Mouse (Mus musculus) intestine, embryonic 16.5 days (tissue): ENCODE data around the gene Ctsh. TPM values are rescaled to one million over a fixed set of nuclear protein-coding genes. Genes with fewer than 3 reads are reported as not detected.

Experiments
- ATAC-seq: fragments of 200-750 bp; cut with Nextera tagmentation; 2 replicates; pipeline ENCODE4 v1.8.0; 2017; ENCODE audit warnings: moderate TSS enrichment, moderate library complexity
- H3K27ac ChIP-seq: fragments of 300-500 bp; sonication (generic); 2 replicates; pipeline ENCODE4 v1.5.1; 2014; ENCODE audit warnings: mild to moderate bottlenecking, low read length
- H3K27me3 ChIP-seq: fragments of 300-500 bp; sonication (generic); replicated peaks from 2 replicates; pipeline ENCODE4 v1.6.1; 2014; ENCODE audit warnings: low read length, control low read depth, mixed read lengths; ENCODE audit not compliant: control insufficient read depth, insufficient read depth
- H3K36me3 ChIP-seq: fragments of 300-500 bp; sonication (generic); 2 replicates; pipeline ENCODE4 v1.6.1; 2014; ENCODE audit warnings: low read length, control low read depth; ENCODE audit not compliant: control insufficient read depth, insufficient read depth
- H3K4me1 ChIP-seq: fragments of 300-500 bp; sonication (generic); 2 replicates; pipeline ENCODE4 v1.6.1; 2014; ENCODE audit warnings: low read length, control low read depth, mixed read lengths; ENCODE audit not compliant: control insufficient read depth, insufficient read depth
- H3K4me2 ChIP-seq: fragments of 300-500 bp; sonication (generic); 2 replicates; pipeline ENCODE4 v1.6.1; 2014; ENCODE audit warnings: low read depth, low read length, control low read depth
- H3K4me3 ChIP-seq: fragments of 300-500 bp; sonication (generic); 2 replicates; pipeline ENCODE4 v1.5.1; 2014; ENCODE audit warnings: mild to moderate bottlenecking, low read length
- H3K9ac ChIP-seq: fragments of 300-500 bp; sonication (generic); 2 replicates; pipeline ENCODE4 v1.6.1; 2014; ENCODE audit warnings: low read depth, low read length
- H3K9me3 ChIP-seq: fragments of 300-500 bp; sonication (generic); 2 replicates; pipeline ENCODE4 v1.6.1; 2016; ENCODE audit warnings: low read length, control low read depth; ENCODE audit not compliant: control insufficient read depth
- WGBS: fragments of 180-500 bp; shearing (Covaris S2); extraction: QIAGEN DNeasy Blood & Tissue Kit; methylation state at CpG from one replicate; pipeline ENCODE4 v1.1.7; 2014; 5-methylcytosine and 5-hydroxymethylcytosine counted together
- polyA plus RNA-seq: library from polyadenylated mRNA; unstranded; fragments of >200 nt; fragmentation: Nextera tagmentation; extraction: Ambion mirVana; gene quantifications from 2 replicates; pipeline ENCODE4 v1.2.1, GENCODE M21; 2015

Gene Ctsh
- polyA plus RNA-seq, 1 experiment from 2014 or later = 56.9 TPM

GRCm38 (mm10) chr9:90113651-90114566, 60.0 kb downstream of the Ctsh start:
- H3K9me3 ChIP-seq = no peaks in the 10 kb centered on the region
- H3K27ac ChIP-seq = peak overlapping the region; percentile 99
- ATAC-seq = peak; percentile 77
- H3K4me2 ChIP-seq = peak overlapping the region; percentile 85
- WGBS = under 1% methylated on average over 82 of the region's 82 CpGs
- no peaks in the 10 kb centered on the region for H3K27me3 ChIP-seq
- H3K9ac ChIP-seq = peak overlapping the region; percentile 98
- peaks cover 9% of the 10 kb centered on the region for H3K4me1 ChIP-seq
- H3K36me3 ChIP-seq = no peaks in the 10 kb centered on the region
- H3K4me3 ChIP-seq = peak overlapping the region; percentile 95

- Histone ChIP-seq H3K27ac (peak within 1 kb of the TSS; percentile 99), H3K27me3 (no peaks in the 10 kb centered on the region), H3K36me3 (no peaks in the 10 kb centered on the region), H3K9ac (peak within 1 kb of the TSS; percentile 98), H3K4me3 (peak within 1 kb of the TSS; percentile 95), H3K4me2 (peak within 1 kb of the TSS; percentile 88), H3K4me1 (peaks cover 9% of the 10 kb centered on the region), H3K9me3 (no peaks in the 10 kb centered on the region)
- peak; percentile 97 for ATAC-seq
- WGBS = under 1% methylated on average over 39 of the region's 40 CpGs
Observed at GRCm38 (mm10) chr9:90114567-90115307, 60.8 kb downstream of the Ctsh start, which contains the start of gene Morf4l1. Gene Morf4l1, minus strand, starts transcription at chr9:90114774.

- no peaks in the 10 kb centered on the region for H3K9me3 ChIP-seq
- H3K4me3 ChIP-seq = peak overlapping the region; percentile 95
- H3K4me1 ChIP-seq = peaks cover 9% of the 10 kb centered on the region
- no peak for ATAC-seq
- no peak overlapping the region for H3K27ac ChIP-seq
- H3K27me3 ChIP-seq = no peaks in the 10 kb centered on the region
- H3K36me3 ChIP-seq = no peaks in the 10 kb centered on the region
- H3K9ac ChIP-seq = peak overlapping the region; percentile 72
- H3K4me2 ChIP-seq = peak overlapping the region; percentile 88
Observed at GRCm38 (mm10) chr9:90115308-90115700, 61.4 kb downstream of the Ctsh start.

- H3K4me3 ChIP-seq = no peak overlapping the region
- peaks cover 5% of the 10 kb centered on the region; the same call in 1 of the 2 replicates for H3K4me1 ChIP-seq
- no peaks in the 10 kb centered on the region for H3K27me3 ChIP-seq
- no peaks in the 10 kb centered on the region for H3K9me3 ChIP-seq
- no peaks in the 10 kb centered on the region for H3K36me3 ChIP-seq
- H3K4me2 ChIP-seq = no peak overlapping the region
- ATAC-seq = no peak
- no peak overlapping the region for H3K27ac ChIP-seq
- H3K9ac ChIP-seq = no peak overlapping the region
Observed at GRCm38 (mm10) chr9:90117234-90117633, 63.3 kb downstream of the Ctsh start.

- no peak overlapping the region for H3K9ac ChIP-seq
- H3K27me3 ChIP-seq = no peaks in the 10 kb centered on the region
- no peaks in the 10 kb centered on the region for H3K36me3 ChIP-seq
- 81% methylated on average over 4 of the region's 4 CpGs for WGBS
- peaks cover 5% of the 10 kb centered on the region; the same call in 1 of the 2 replicates for H3K4me1 ChIP-seq
- ATAC-seq = no peak
- H3K4me3 ChIP-seq = no peak overlapping the region
- no peaks in the 10 kb centered on the region for H3K9me3 ChIP-seq
- H3K27ac ChIP-seq = no peak overlapping the region
- no peak overlapping the region for H3K4me2 ChIP-seq
Observed at GRCm38 (mm10) chr9:90122246-90122740, 68.3 kb downstream of the Ctsh start.

- WGBS = 32% methylated on average over 11 of the region's 11 CpGs
- H3K27ac ChIP-seq = no peak overlapping the region
- peak; percentile 55 for ATAC-seq
- no peak overlapping the region for H3K4me3 ChIP-seq
- no peak overlapping the region for H3K4me2 ChIP-seq
- no peak overlapping the region for H3K9ac ChIP-seq
- no peaks in the 10 kb centered on the region for H3K36me3 ChIP-seq
- H3K9me3 ChIP-seq = no peaks in the 10 kb centered on the region
- H3K4me1 ChIP-seq = peaks cover 5% of the 10 kb centered on the region; the same call in 1 of the 2 replicates
- no peaks in the 10 kb centered on the region for H3K27me3 ChIP-seq
Observed at GRCm38 (mm10) chr9:90124156-90124872, 70.4 kb downstream of the Ctsh start.

GRCm38 (mm10) chr9:90124873-90125245, 70.9 kb downstream of the Ctsh start:
- Histone ChIP-seq H3K4me3 (no peak overlapping the region), H3K27ac (no peak overlapping the region), H3K36me3 (no peaks in the 10 kb centered on the region), H3K4me2 (no peak overlapping the region), H3K9me3 (no peaks in the 10 kb centered on the region), H3K27me3 (no peaks in the 10 kb centered on the region), H3K4me1 (peaks cover 5% of the 10 kb centered on the region; the same call in 1 of the 2 replicates), H3K9ac (no peak overlapping the region)
- WGBS = 32% methylated on average over 8 of the region's 8 CpGs
- no peak for ATAC-seq
